Mouse (Mus musculus): ENCODE data around the gene Cd82.

- no peak for TF ChIP-seq GATA1 (IDR thresholded peaks at IDR 0.05; ENCODE audit: borderline replicate concordance, low read length)
- TF ChIP-seq FLI1 (IDR thresholded peaks at IDR 0.05; ENCODE audit: low read length): no peak
Observed at GRCm38 (mm10) chr2:93509777-93510750, 47.1 kb upstream of the Cd82 start.
